Mouse (Mus musculus): ENCODE data around the gene Ranbp2. TPM values are rescaled to one million over a fixed set of nuclear protein-coding genes. Genes with fewer than 3 reads are reported as not detected.

Ranbp2 gene
- 100 to 1,000 TPM; 144 to 166 TPM for total RNA-seq (2023)

GRCm38 (mm10) chr10:58446384-58447279 is at the start of gene Ranbp2:
TSS of gene Ranbp2 (plus strand) at chr10:58446920.

GRCm38 (mm10) chr10:58497320-58498284 is 50.9 kb downstream of the Ranbp2 start, which contains the start of gene Ccdc138:
TSS of gene Ccdc138 (plus strand) at chr10:58497948.

Other genes starting within 250 kb of the Ranbp2 start
- gene AW822073, start 222.0 kb upstream of the Ranbp2 start, total RNA-seq (2023): not detected
- gene Duxf3, start 214.2 kb upstream of the Ranbp2 start, total RNA-seq (2023): not detected
- gene Gm4981, start 210.2 kb upstream of the Ranbp2 start, total RNA-seq (2023): not detected
- gene Gcc2, start 191.4 kb upstream of the Ranbp2 start, total RNA-seq (2023): 10 to 100 TPM; 34.2 to 37.2 TPM
- gene Lims1, start 123.5 kb upstream of the Ranbp2 start, total RNA-seq (2023): 10 to 100 TPM; 53.7 to 60.0 TPM
- 1 to 10 TPM; 3.8 to 4.3 TPM for gene Ccdc138, start 51.0 kb downstream of the Ranbp2 start, total RNA-seq (2023)
- gene Edar, start 228.7 kb downstream of the Ranbp2 start, total RNA-seq (2023): not detected

Data from T-cell, adult 66 days (primary cell).